Mouse (Mus musculus): ENCODE results near the gene Pibf1.

DNA sequence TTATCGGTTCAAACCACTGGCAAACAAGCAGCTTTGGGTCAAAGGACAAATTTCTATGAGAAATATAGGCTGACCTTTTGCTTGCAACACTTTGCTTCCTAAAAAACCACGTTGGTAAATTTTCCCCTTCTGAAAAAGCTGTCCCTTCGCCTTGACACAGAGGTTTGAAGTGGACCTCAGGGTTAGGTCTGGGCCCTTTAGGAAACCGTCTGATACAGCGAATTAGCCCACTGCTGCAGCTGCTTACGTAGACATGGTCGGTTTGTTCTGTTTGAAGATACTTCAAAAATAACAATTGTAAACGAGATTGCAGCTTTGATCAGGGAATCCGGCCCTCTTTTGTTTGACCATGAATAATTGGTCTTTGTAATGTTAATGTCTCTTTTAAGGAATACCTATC, 179.1 kb downstream of the Pibf1 start:
- TF ChIP-seq CTCF (IDR thresholded peaks at IDR 0.05; ENCODE audit: borderline replicate concordance, insufficient read depth, low read length) (no peak), POLR2A (IDR thresholded peaks at IDR 0.05; ENCODE audit: low read depth, low read length) (no peak)

Data from embryonic fibroblast, embryonic 13.5 days (primary cell).